Mouse (Mus musculus): Measurements from ENCODE around the gene Ptpn20. TPM values are rescaled to one million over a fixed set of nuclear protein-coding genes. Genes with fewer than 3 reads are reported as not detected.

The Ptpn20 gene
- polyA plus RNA-seq, 1 experiment from 2014 or later = 0.09 TPM

DNA sequence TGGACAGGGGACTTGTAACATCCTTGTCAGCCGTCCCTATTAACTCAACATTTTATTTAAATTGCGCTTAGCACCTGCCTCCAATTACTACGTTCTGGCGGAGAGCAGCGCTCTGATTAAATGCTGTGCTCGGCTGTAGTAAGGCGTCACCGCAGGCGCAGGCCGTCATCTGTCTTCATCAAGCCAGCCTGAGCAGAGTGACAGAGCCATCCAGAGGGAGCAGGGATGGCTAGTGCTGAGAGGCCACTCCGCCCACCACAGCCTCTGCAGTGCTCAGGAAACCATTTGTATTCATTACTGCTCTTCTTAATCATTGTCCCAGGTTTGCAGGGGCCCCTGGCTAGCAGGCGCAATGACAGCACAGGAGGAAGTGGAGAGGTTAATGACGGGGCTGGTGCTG is 94.7 kb downstream of the Ptpn20 start:
- Histone ChIP-seq H3K27ac (ENCODE audit: low read depth, low read length) (peak overlapping the region; percentile 65), H3K4me1 (ENCODE audit: control insufficient read depth, insufficient read depth, low read length) (peaks cover 7% of the 10 kb centered on the region; the same call in 1 of the 2 replicates), H3K4me2 (ENCODE audit: low read length) (no peak overlapping the region), H3K9me3 (replicated peaks; ENCODE audit: control insufficient read depth, low read length) (no peaks in the 10 kb centered on the region), H3K4me3 (ENCODE audit: low read depth, low read length) (no peak overlapping the region), H3K27me3 (replicated peaks; ENCODE audit: control insufficient read depth, insufficient read depth, low read length) (no peaks in the 10 kb centered on the region), H3K9ac (ENCODE audit: low read length) (no peak overlapping the region), H3K36me3 (ENCODE audit: control insufficient read depth, insufficient read depth, low read length) (no peaks in the 10 kb centered on the region)
- 24% methylated on average over 13 of the region's 13 CpGs for WGBS
- peak; percentile 91 for ATAC-seq
- peak; percentile 76 for DNase-seq (ENCODE audit: low spot score)

DNA sequence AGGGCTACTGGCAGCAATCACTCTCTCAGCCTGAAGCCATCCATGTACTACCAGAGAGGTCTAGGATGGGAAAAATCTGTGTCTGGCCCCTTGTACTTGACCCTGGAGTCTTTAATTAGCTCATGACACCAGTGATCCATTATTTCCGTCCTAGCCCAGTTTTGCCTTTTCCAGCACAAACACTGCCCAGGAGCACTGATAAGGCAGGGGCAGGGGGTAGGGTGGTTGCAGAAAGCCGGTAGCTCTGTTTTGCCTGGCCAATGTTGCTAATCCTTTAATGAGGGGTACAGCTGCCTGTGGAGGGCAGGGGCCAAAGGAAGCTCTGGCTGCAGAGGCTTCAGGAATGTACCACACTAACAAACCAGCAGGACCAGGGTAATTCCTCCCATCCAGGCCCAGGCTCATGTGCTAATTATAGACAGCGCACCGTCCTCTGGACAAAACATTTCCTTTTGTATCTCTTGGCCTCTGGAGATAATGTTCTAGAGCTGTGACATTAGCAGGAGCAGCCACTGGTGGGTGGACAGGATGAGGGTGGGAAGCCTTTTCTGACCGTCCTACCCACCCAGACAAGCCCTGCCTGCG is 98.5 kb downstream of the Ptpn20 start:
- Histone ChIP-seq H3K4me2 (ENCODE audit: low read length) (no peak overlapping the region), H3K27ac (ENCODE audit: low read depth, low read length) (no peak overlapping the region), H3K9me3 (replicated peaks; ENCODE audit: control insufficient read depth, low read length) (no peaks in the 10 kb centered on the region), H3K36me3 (ENCODE audit: control insufficient read depth, insufficient read depth, low read length) (no peaks in the 10 kb centered on the region), H3K4me1 (ENCODE audit: control insufficient read depth, insufficient read depth, low read length) (peaks cover 7% of the 10 kb centered on the region; the same call in 1 of the 2 replicates), H3K27me3 (replicated peaks; ENCODE audit: control insufficient read depth, insufficient read depth, low read length) (no peaks in the 10 kb centered on the region), H3K9ac (ENCODE audit: low read length) (no peak overlapping the region), H3K4me3 (ENCODE audit: low read depth, low read length) (no peak overlapping the region)
- 44% methylated on average over 6 of the region's 6 CpGs for WGBS
- DNase-seq (ENCODE audit: low spot score) = no peak
- ATAC-seq = no peak

DNA sequence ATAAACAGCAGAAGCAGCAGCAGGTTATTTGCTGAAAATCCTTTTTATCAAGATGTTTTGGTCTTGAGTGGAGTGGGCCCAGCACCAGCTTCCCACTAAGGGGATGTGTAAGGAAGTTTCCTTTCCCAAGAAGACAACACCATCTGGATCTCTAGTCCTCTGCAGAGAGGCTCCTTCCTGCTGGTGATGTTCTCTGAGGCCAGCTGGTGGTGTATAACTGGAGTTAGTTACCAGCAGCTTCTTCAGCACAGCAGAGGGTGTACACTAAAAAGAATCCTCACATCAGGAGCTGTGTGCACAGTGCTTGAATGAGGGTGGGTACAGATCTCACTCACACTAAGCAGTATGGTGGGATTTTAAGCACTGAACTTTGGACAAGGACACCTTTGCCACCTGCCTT is 100.0 kb downstream of the Ptpn20 start:
- Histone ChIP-seq H3K27ac (ENCODE audit: low read depth, low read length) (no peak overlapping the region), H3K9ac (ENCODE audit: low read length) (no peak overlapping the region), H3K4me3 (ENCODE audit: low read depth, low read length) (no peak overlapping the region), H3K27me3 (replicated peaks; ENCODE audit: control insufficient read depth, insufficient read depth, low read length) (no peaks in the 10 kb centered on the region), H3K36me3 (ENCODE audit: control insufficient read depth, insufficient read depth, low read length) (no peaks in the 10 kb centered on the region), H3K9me3 (replicated peaks; ENCODE audit: control insufficient read depth, low read length) (no peaks in the 10 kb centered on the region), H3K4me1 (ENCODE audit: control insufficient read depth, insufficient read depth, low read length) (no peaks in the 10 kb centered on the region), H3K4me2 (ENCODE audit: low read length) (no peak overlapping the region)
- DNase-seq (ENCODE audit: low spot score) (peak; percentile 3), ATAC-seq (no peak)

Other genes starting within 250 kb of the Ptpn20 start
- gene Mapk8, start 142.0 kb upstream of the Ptpn20 start, polyA plus RNA-seq (2014; fragmentation: Nextera tagmentation; extraction: Ambion mirVana) = 45.7 and 49.9 TPM in 2 replicates
- gene Frmpd2, start 117.5 kb upstream of the Ptpn20 start, polyA plus RNA-seq (2014; fragmentation: Nextera tagmentation; extraction: Ambion mirVana) = 0.03 and 0.07 TPM in 2 replicates